Mouse (Mus musculus) liver, embryonic 12.5 days (tissue): ENCODE results near the gene Nxpe5. TPM values are rescaled to one million over a fixed set of nuclear protein-coding genes. Genes with fewer than 3 reads are reported as not detected.

Experiments used
- ATAC-seq: fragments of 200-750 bp; cut with Nextera tagmentation; 2 replicates; pipeline ENCODE4 v1.8.0; 2017; ENCODE audit warnings: moderate number of reproducible peaks, mild to moderate bottlenecking, moderate library complexity
- H3K27ac ChIP-seq: fragments of 300-500 bp; sonication (generic); 2 replicates; pipeline ENCODE4 v1.5.1; 2016; ENCODE audit warnings: mild to moderate bottlenecking
- H3K27me3 ChIP-seq: fragments of 300-500 bp; sonication (generic); replicated peaks from 2 replicates; pipeline ENCODE4 v1.6.1; 2016; ENCODE audit warnings: mild to moderate bottlenecking, moderate library complexity
- H3K36me3 ChIP-seq: fragments of 300-500 bp; sonication (generic); 2 replicates; pipeline ENCODE4 v1.6.1; 2016; ENCODE audit warnings: mild to moderate bottlenecking, moderate library complexity
- H3K4me1 ChIP-seq: fragments of 300-500 bp; sonication (generic); 2 replicates; pipeline ENCODE4 v1.6.1; 2016
- H3K4me2 ChIP-seq: fragments of 300-500 bp; sonication (generic); 2 replicates; pipeline ENCODE4 v1.6.1; 2016; ENCODE audit warnings: mild to moderate bottlenecking, moderate library complexity
- H3K4me3 ChIP-seq: fragments of 300-500 bp; sonication (generic); 2 replicates; pipeline ENCODE4 v1.5.1; 2016; ENCODE audit warnings: mild to moderate bottlenecking, moderate library complexity
- H3K9ac ChIP-seq: fragments of 300-500 bp; sonication (generic); 2 replicates; pipeline ENCODE4 v1.6.1; 2016; ENCODE audit warnings: mild to moderate bottlenecking, moderate library complexity
- H3K9me3 ChIP-seq: fragments of 300-500 bp; sonication (generic); replicated peaks from 2 replicates; pipeline ENCODE4 v1.6.1; 2016; ENCODE audit warnings: mild to moderate bottlenecking, moderate library complexity
- WGBS: fragments of 180-500 bp; shearing (Covaris S2); methylation state at CpG from one replicate; pipeline ENCODE4 v1.1.7; 2016; ENCODE audit not compliant: insufficient replicate concordance; 5-methylcytosine and 5-hydroxymethylcytosine counted together
- polyA plus RNA-seq: library from polyadenylated mRNA; unstranded; fragments of >200 nt; fragmentation: Nextera tagmentation; extraction: Ambion mirVana; gene quantifications from 2 replicates; pipeline ENCODE4 v1.2.1, GENCODE M21; 2016

Gene Nxpe5
- polyA plus RNA-seq, 1 experiment from 2014 or later, result not detected

DNA sequence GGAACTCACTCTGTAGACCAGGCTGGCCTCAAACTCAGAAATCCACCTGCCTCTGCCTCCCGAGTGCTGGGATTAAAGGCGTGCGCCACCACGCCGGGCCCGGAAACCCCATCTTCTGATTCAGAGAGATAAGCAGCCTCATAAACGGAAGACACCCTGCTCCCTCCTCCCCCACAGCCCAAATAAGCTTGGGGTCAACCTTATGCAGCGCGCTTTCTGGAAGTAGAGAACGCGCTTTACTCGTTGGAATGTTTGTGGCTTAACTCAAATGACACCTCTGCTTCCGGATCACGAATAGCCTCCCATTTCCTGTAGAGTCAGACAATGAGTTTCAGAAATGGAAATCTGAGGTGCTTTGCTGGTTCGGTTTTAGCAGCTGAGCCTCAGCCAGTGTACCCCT is 55.1 kb downstream of the Nxpe5 start:
- ATAC-seq, result no peak
- H3K9ac ChIP-seq, result no peak overlapping the region
- no peak overlapping the region for H3K4me2 ChIP-seq

GRCm38 (mm10) chr5:138281798-138282197 is 56.1 kb downstream of the Nxpe5 start:
- H3K9ac ChIP-seq, result no peak overlapping the region
- no peak overlapping the region for H3K27ac ChIP-seq
- no peak for ATAC-seq
- H3K36me3 ChIP-seq, result no peaks in the 10 kb centered on the region
- H3K9me3 ChIP-seq, result no peaks in the 10 kb centered on the region
- WGBS, result 65% methylated on average over 2 of the region's 2 CpGs
- peaks cover 21% of the 10 kb centered on the region for H3K4me1 ChIP-seq
- H3K27me3 ChIP-seq, result peaks cover 29% of the 10 kb centered on the region
- no peak overlapping the region for H3K4me3 ChIP-seq
- H3K4me2 ChIP-seq, result no peak overlapping the region

More for the DNA sequence above, 55.1 kb downstream of the Nxpe5 start:
- Histone ChIP-seq H3K27ac (no peak overlapping the region), H3K27me3 (peaks cover 39% of the 10 kb centered on the region), H3K36me3 (no peaks in the 10 kb centered on the region), H3K4me1 (peaks cover 22% of the 10 kb centered on the region), H3K9me3 (no peaks in the 10 kb centered on the region), H3K4me3 (no peak overlapping the region)
- WGBS, result 70% methylated on average over 15 of the region's 15 CpGs

GRCm38 (mm10) chr5:138283540-138283939 is 57.8 kb downstream of the Nxpe5 start:
- Histone ChIP-seq H3K9me3 (no peaks in the 10 kb centered on the region), H3K36me3 (no peaks in the 10 kb centered on the region), H3K4me1 (peaks cover 20% of the 10 kb centered on the region), H3K4me3 (no peak overlapping the region), H3K27me3 (peaks cover 13% of the 10 kb centered on the region), H3K27ac (no peak overlapping the region), H3K9ac (no peak overlapping the region), H3K4me2 (no peak overlapping the region)
- WGBS, result 46% methylated on average over 1 of the region's 1 CpGs
- ATAC-seq, result no peak

DNA sequence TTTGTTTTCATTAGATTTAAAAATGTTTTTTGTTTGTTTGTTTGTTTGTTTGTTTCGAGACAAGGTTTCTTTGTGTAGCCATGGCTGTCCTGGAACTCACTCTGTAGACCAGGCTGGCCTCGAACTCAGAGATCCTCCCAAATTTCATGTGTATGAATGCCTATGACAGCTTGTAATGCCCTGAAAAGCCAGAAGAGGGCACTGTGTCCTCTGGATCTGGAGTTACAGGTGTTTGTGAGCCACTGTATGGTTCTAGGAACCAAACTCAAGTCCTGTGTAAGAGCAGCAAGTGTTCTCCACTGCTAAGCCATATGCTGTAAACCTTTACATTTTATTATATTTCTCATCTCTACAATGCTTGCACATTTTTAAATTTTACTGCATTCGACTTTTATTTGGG is 62.2 kb downstream of the Nxpe5 start:
- Histone ChIP-seq H3K9ac (no peak overlapping the region), H3K36me3 (no peaks in the 10 kb centered on the region), H3K9me3 (no peaks in the 10 kb centered on the region), H3K27me3 (no peaks in the 10 kb centered on the region), H3K27ac (no peak overlapping the region), H3K4me2 (no peak overlapping the region), H3K4me3 (no peak overlapping the region), H3K4me1 (no peaks in the 10 kb centered on the region)
- 58% methylated on average over 3 of the region's 3 CpGs for WGBS
- ATAC-seq, result no peak

DNA sequence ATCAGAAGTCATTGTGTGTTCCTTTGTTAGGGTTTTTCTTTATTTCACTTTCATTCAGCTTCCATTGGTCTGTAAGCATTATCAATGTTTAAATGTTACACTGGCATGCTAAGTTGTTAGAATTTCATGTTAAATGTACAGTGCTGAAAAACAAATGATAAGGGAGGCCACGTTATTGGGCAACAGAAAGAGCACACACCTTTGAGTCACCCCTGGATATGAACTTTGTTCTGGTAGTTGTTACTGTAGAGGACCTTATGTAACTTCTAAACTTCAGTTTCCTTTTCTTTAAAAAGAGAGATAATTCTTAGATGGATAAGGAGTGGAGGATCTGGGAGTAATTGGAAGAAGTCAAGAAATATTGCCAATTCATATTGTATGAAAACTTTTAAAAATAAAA is 65.9 kb downstream of the Nxpe5 start:
- WGBS, result 54% methylated on average over 1 of the region's 1 CpGs
- Histone ChIP-seq H3K36me3 (no peaks in the 10 kb centered on the region), H3K4me3 (no peak overlapping the region), H3K27ac (no peak overlapping the region), H3K4me1 (no peaks in the 10 kb centered on the region), H3K4me2 (no peak overlapping the region), H3K27me3 (no peaks in the 10 kb centered on the region), H3K9me3 (no peaks in the 10 kb centered on the region), H3K9ac (no peak overlapping the region)
- no peak for ATAC-seq

GRCm38 (mm10) chr5:138294158-138294557 is 68.5 kb downstream of the Nxpe5 start:
- Histone ChIP-seq H3K4me3 (no peak overlapping the region), H3K9ac (no peak overlapping the region), H3K27me3 (no peaks in the 10 kb centered on the region), H3K4me1 (no peaks in the 10 kb centered on the region), H3K27ac (no peak overlapping the region), H3K9me3 (no peaks in the 10 kb centered on the region), H3K36me3 (no peaks in the 10 kb centered on the region), H3K4me2 (no peak overlapping the region)
- no peak for ATAC-seq

- Histone ChIP-seq H3K27ac (no peak overlapping the region), H3K4me3 (no peak overlapping the region), H3K4me2 (no peak overlapping the region), H3K9ac (no peak overlapping the region), H3K4me1 (no peaks in the 10 kb centered on the region), H3K9me3 (no peaks in the 10 kb centered on the region), H3K36me3 (no peaks in the 10 kb centered on the region), H3K27me3 (no peaks in the 10 kb centered on the region)
- WGBS, result 65% methylated on average over 2 of the region's 2 CpGs
- ATAC-seq, result no peak
These were observed 73.9 kb downstream of the Nxpe5 start for GRCm38 (mm10) chr5:138299613-138300012.

Other genes with a start within 250 kb of the Nxpe5 start
- gene Azgp1, start 244.4 kb upstream of the Nxpe5 start, polyA plus RNA-seq, result not detected in 2 replicates
- not detected in 2 replicates for gene Smok3a, start 204.6 kb upstream of the Nxpe5 start, polyA plus RNA-seq
- gene Smok3b, start 204.5 kb upstream of the Nxpe5 start, polyA plus RNA-seq, result not detected in 2 replicates
- not detected in 2 replicates for gene Smok3c, start 172.7 kb upstream of the Nxpe5 start, polyA plus RNA-seq
- 7.3 and 8.2 TPM in 2 replicates for gene Zkscan1, start 140.8 kb upstream of the Nxpe5 start, polyA plus RNA-seq
- gene Zscan21, start 109.0 kb upstream of the Nxpe5 start, polyA plus RNA-seq, result 19.0 and 19.6 TPM in 2 replicates
- 4.8 and 5.7 TPM in 2 replicates for gene Zfp113, start 70.2 kb upstream of the Nxpe5 start, polyA plus RNA-seq
- gene Cops6, start 64.8 kb upstream of the Nxpe5 start, polyA plus RNA-seq, result 181 and 191 TPM in 2 replicates
- 7.9 and 8.3 TPM in 2 replicates for gene Ap4m1, start 53.9 kb upstream of the Nxpe5 start, polyA plus RNA-seq
- 268 and 271 TPM in 2 replicates for gene Mcm7, start 53.5 kb upstream of the Nxpe5 start, polyA plus RNA-seq
- 58.0 and 58.2 TPM in 2 replicates for gene Taf6, start 38.4 kb upstream of the Nxpe5 start, polyA plus RNA-seq
- 20.3 and 21.3 TPM in 2 replicates for gene Cnpy4, start 38.4 kb upstream of the Nxpe5 start, polyA plus RNA-seq
- 4.3 TPM in 2 replicates for gene Mblac1, start 31.6 kb upstream of the Nxpe5 start, polyA plus RNA-seq
- gene Lamtor4, start 29.6 kb downstream of the Nxpe5 start, polyA plus RNA-seq, result 31.3 and 31.8 TPM in 2 replicates
- gene BC037034, start 38.1 kb downstream of the Nxpe5 start, polyA plus RNA-seq, result 8.7 and 8.9 TPM in 2 replicates
- 0.18 and 0.32 TPM in 2 replicates for gene Gal3st4, start 46.9 kb downstream of the Nxpe5 start, polyA plus RNA-seq
- gene Gm43720, start 54.1 kb downstream of the Nxpe5 start, polyA plus RNA-seq, result 0.04 TPM in 1 of 2 replicates, not detected in the other
- gene Gpc2, start 54.1 kb downstream of the Nxpe5 start, polyA plus RNA-seq, result 2.4 and 2.5 TPM in 2 replicates
- gene Stag3, start 54.3 kb downstream of the Nxpe5 start, polyA plus RNA-seq, result 3.1 and 3.9 TPM in 2 replicates
- gene Pvrig, start 116.1 kb downstream of the Nxpe5 start, polyA plus RNA-seq, result 0.23 and 0.41 TPM in 2 replicates
- 7.6 and 9.0 TPM in 2 replicates for gene Zfp157, start 215.6 kb downstream of the Nxpe5 start, polyA plus RNA-seq